Mouse (Mus musculus): ENCODE measurements around the gene Colgalt1. TPM values are rescaled to one million over a fixed set of nuclear protein-coding genes. Genes with fewer than 3 reads are reported as not detected.

The Colgalt1 gene
- polyA plus RNA-seq, 2 experiments, result 20.7 to 31.4 TPM

- no peak overlapping the region for H3K4me3 ChIP-seq (ENCODE audit: insufficient read depth in 1 of 2, low read depth in 2 of 2, low read length in 2 of 2)
- ATAC-seq (ENCODE audit: insufficient read depth) (no peak), DNase-seq (ENCODE audit: low read depth in 3 of 3, low spot score in 3 of 3) (no peak)
- no peak overlapping the region for H3K27ac ChIP-seq
- H3K9ac ChIP-seq (replicated peaks), result no peak overlapping the region
- H3K27me3 ChIP-seq (ENCODE audit: control insufficient read depth, insufficient read depth, low read length), result peaks cover 10% of the 10 kb centered on the region
- no peaks in the 10 kb centered on the region for H3K36me3 ChIP-seq (replicated peaks; ENCODE audit: control insufficient read depth, insufficient read depth, low read depth)
- 60% methylated on average over 7 of the region's 7 CpGs for WGBS (ENCODE audit: insufficient replicate concordance)
- H3K4me2 ChIP-seq (ENCODE audit: low read depth), result no peak overlapping the region
- TF ChIP-seq CTCF (IDR thresholded peaks at IDR 0.05; ENCODE audit: low read depth), result no peak
- TF ChIP-seq EP300 (IDR thresholded peaks at IDR 0.05; ENCODE audit: low read depth), result no peak
- H3K4me1 ChIP-seq (replicated peaks; ENCODE audit: control insufficient read depth in 2 of 2, insufficient read depth in 2 of 2, low read length in 1 of 2), result peaks cover 3 to 7% of the 10 kb centered on the region in 2 experiments
- H3K9me3 ChIP-seq (ENCODE audit: control insufficient read depth, low read length), result no peaks in the 10 kb centered on the region; the same call in 1 of the 2 replicates
These were observed 43.2 kb upstream of the Colgalt1 start for GRCm38 (mm10) chr8:71567587-71567986.

DNA sequence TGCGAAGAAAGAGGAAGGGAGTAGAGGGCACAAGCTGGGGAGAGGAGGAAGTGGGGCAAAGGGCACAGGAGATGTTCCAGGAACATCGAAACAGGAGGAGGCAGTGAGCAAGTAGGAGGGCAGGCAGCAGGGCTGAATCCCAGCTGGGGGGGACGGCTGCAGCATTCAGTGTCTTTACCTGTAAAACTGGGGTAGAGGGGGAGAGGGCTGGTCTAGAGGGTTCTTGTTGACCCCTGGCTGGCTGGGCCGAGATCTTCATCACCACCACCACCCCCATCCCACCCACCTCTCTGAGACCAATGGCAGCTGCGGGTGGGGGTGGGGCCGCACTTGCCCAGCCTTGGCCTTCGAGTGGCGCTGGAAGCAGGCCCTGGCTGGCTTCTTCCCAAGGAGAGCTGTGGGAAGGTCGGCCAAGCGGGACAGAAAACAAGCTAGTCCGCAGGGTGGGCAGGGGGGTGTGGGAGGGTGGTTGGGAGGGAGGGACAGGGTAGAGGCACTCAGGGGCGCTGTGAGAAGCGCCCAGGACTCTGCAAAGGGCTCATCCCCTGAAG lies 42.3 kb upstream of the Colgalt1 start, which contains the start of gene Slc27a1:
Gene Slc27a1 (plus strand): TSS at position 496 of the 551 bp plus-strand sequence.
- peak within 1 kb of the TSS; percentile 40 to 64 for H3K4me3 ChIP-seq (ENCODE audit: insufficient read depth in 1 of 2, low read depth in 2 of 2, low read length in 2 of 2)
- ATAC-seq (ENCODE audit: insufficient read depth), result no peak
- DNase-seq (ENCODE audit: low read depth in 3 of 3, low spot score in 3 of 3), result no peak
- H3K4me1 ChIP-seq (replicated peaks; ENCODE audit: control insufficient read depth in 2 of 2, insufficient read depth in 2 of 2, low read length in 1 of 2), result peaks cover 3 to 7% of the 10 kb centered on the region in 2 experiments
- TF ChIP-seq CTCF (IDR thresholded peaks at IDR 0.05; ENCODE audit: low read depth) (no peak), EP300 (IDR thresholded peaks at IDR 0.05; ENCODE audit: low read depth) (no peak)
- peak within 1 kb of the TSS; percentile 73 for H3K4me2 ChIP-seq (ENCODE audit: low read depth)
- 29% methylated on average over 13 of the region's 13 CpGs for WGBS (ENCODE audit: insufficient replicate concordance)
- no peak within 1 kb of the TSS for H3K27ac ChIP-seq
- no peaks in the 10 kb centered on the region; the same call in 1 of the 2 replicates for H3K9me3 ChIP-seq (ENCODE audit: control insufficient read depth, low read length)
- H3K36me3 ChIP-seq (replicated peaks; ENCODE audit: control insufficient read depth, insufficient read depth, low read depth), result no peaks in the 10 kb centered on the region
- H3K27me3 ChIP-seq (ENCODE audit: control insufficient read depth, insufficient read depth, low read length), result peaks cover 9% of the 10 kb centered on the region
- no peak within 1 kb of the TSS for H3K9ac ChIP-seq (replicated peaks)

DNA sequence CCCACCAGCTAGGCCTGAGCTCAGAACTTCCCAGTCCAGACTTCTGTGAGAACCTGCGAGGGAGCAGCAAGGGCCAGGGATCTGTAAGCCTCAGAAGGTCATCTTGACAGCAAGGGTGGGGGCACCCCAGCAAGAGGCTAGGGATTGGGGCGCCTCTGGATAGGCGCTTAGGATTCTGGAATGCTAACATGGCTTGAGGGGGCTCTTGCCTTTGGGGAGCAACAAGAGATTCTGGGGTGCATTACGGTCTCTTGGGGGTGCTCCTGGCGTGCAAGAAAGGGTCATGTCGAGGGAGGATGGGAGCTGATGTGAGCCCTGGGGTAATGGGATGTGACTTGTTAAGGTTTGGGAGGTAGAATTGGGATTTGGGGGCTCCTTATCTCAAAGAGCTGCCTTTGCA lies 41.9 kb upstream of the Colgalt1 start:
- no peaks in the 10 kb centered on the region for H3K36me3 ChIP-seq (replicated peaks; ENCODE audit: control insufficient read depth, insufficient read depth, low read depth)
- peak overlapping the region; percentile 73 for H3K4me2 ChIP-seq (ENCODE audit: low read depth)
- no peak for ATAC-seq (ENCODE audit: insufficient read depth)
- DNase-seq (ENCODE audit: low read depth in 3 of 3, low spot score in 3 of 3), result no peak
- TF ChIP-seq EP300 (IDR thresholded peaks at IDR 0.05; ENCODE audit: low read depth), result no peak
- H3K4me3 ChIP-seq (ENCODE audit: insufficient read depth in 1 of 2, low read depth in 2 of 2, low read length in 2 of 2), result no peak overlapping the region; a peak in 1 of 4 replicates
- H3K9ac ChIP-seq (replicated peaks), result no peak overlapping the region
- no peak overlapping the region for H3K27ac ChIP-seq
- 54% methylated on average over 6 of the region's 6 CpGs for WGBS (ENCODE audit: insufficient replicate concordance)
- peaks cover 3 to 7% of the 10 kb centered on the region in 2 experiments for H3K4me1 ChIP-seq (replicated peaks; ENCODE audit: control insufficient read depth in 2 of 2, insufficient read depth in 2 of 2, low read length in 1 of 2)
- H3K27me3 ChIP-seq (ENCODE audit: control insufficient read depth, insufficient read depth, low read length), result peaks cover 9% of the 10 kb centered on the region
- no peaks in the 10 kb centered on the region; the same call in 1 of the 2 replicates for H3K9me3 ChIP-seq (ENCODE audit: control insufficient read depth, low read length)

GRCm38 (mm10) chr8:71569366-71570290 lies 41.2 kb upstream of the Colgalt1 start:
- Histone ChIP-seq H3K9ac (replicated peaks) (no peak overlapping the region), H3K27me3 (ENCODE audit: control insufficient read depth, insufficient read depth, low read length) (peaks cover 9% of the 10 kb centered on the region), H3K4me1 (replicated peaks; ENCODE audit: control insufficient read depth in 2 of 2, insufficient read depth in 2 of 2, low read length in 1 of 2) (peaks cover 3 to 7% of the 10 kb centered on the region in 2 experiments), H3K27ac (no peak overlapping the region), H3K9me3 (ENCODE audit: control insufficient read depth, low read length) (no peaks in the 10 kb centered on the region), H3K4me2 (ENCODE audit: low read depth) (peak overlapping the region; percentile 73), H3K36me3 (replicated peaks; ENCODE audit: control insufficient read depth, insufficient read depth, low read depth) (no peaks in the 10 kb centered on the region), H3K4me3 (ENCODE audit: insufficient read depth in 1 of 2, low read depth in 2 of 2, low read length in 2 of 2) (peak overlapping the region; percentile 40 to 64)
- DNase-seq (ENCODE audit: low read depth in 3 of 3, low spot score in 3 of 3) (peak; percentile 43 to 54 (median 51)), ATAC-seq (ENCODE audit: insufficient read depth) (peak; percentile 71)
- WGBS (ENCODE audit: insufficient replicate concordance), result 3% methylated on average over 51 of the region's 51 CpGs
- TF ChIP-seq CTCF (IDR thresholded peaks at IDR 0.05; ENCODE audit: low read depth) (no peak), EP300 (IDR thresholded peaks at IDR 0.05; ENCODE audit: low read depth) (no peak)
